Mouse (Mus musculus): ENCODE measurements around the gene Prkar2b. TPM values are rescaled to one million over a fixed set of nuclear protein-coding genes. Genes with fewer than 3 reads are reported as not detected.

The Prkar2b gene
- total RNA-seq (2014; rRNA removed) (124 and 163 TPM in 2 replicates), polyA plus RNA-seq (2015; fragmentation: Nextera tagmentation; extraction: Ambion mirVana) (97.3 and 102 TPM in 2 replicates)

- TF ChIP-seq CTCF (IDR thresholded peaks at IDR 0.05; ENCODE audit: low read depth), result no peak
Measured at GRCm38 (mm10) chr12:32061090-32061930, at the start of gene Prkar2b. Gene Prkar2b (minus strand): TSS chr12:32061296.

GRCm38 (mm10) chr12:32109201-32109600 is 48.1 kb upstream of the Prkar2b start:
- Histone ChIP-seq H3K27me3 (ENCODE audit: insufficient read depth, low read length) (no peaks in the 10 kb centered on the region), H3K27ac (no peak overlapping the region), H3K9ac (replicated peaks; ENCODE audit: low read length) (no peak overlapping the region), H3K36me3 (ENCODE audit: insufficient read depth, low read length) (no peaks in the 10 kb centered on the region), H3K4me2 (ENCODE audit: low read depth, low read length) (no peak overlapping the region), H3K4me3 (ENCODE audit: low read length) (no peak overlapping the region), H3K9me3 (ENCODE audit: low read length) (no peaks in the 10 kb centered on the region), H3K4me1 (ENCODE audit: insufficient read depth, low read length) (no peaks in the 10 kb centered on the region)
- DNase-seq (ENCODE audit: low spot score), result no peak
- 80% methylated on average over 8 of the region's 8 CpGs for WGBS
- ATAC-seq, result no peak
- no peak for TF ChIP-seq CTCF (IDR thresholded peaks at IDR 0.05; ENCODE audit: low read depth)

More at GRCm38 (mm10) chr12:32061090-32061930, at the start of gene Prkar2b:
- Histone ChIP-seq H3K9me3 (ENCODE audit: low read length) (no peaks in the 10 kb centered on the region), H3K9ac (replicated peaks; ENCODE audit: low read length) (peak within 1 kb of the TSS; percentile 92), H3K27me3 (ENCODE audit: insufficient read depth, low read length) (no peaks in the 10 kb centered on the region), H3K4me2 (ENCODE audit: low read depth, low read length) (peak within 1 kb of the TSS; percentile 80), H3K4me1 (ENCODE audit: insufficient read depth, low read length) (peaks cover 4% of the 10 kb centered on the region; the same call in 1 of the 2 replicates), H3K4me3 (ENCODE audit: low read length) (peak within 1 kb of the TSS; percentile 61), H3K27ac (peak within 1 kb of the TSS; percentile 97), H3K36me3 (ENCODE audit: insufficient read depth, low read length) (no peaks in the 10 kb centered on the region)
- 1% methylated on average over 51 of the region's 64 CpGs for WGBS
- DNase-seq (ENCODE audit: low spot score), result peak; percentile 96
- ATAC-seq, result peak; percentile 94

GRCm38 (mm10) chr12:32104955-32105521 is 43.9 kb upstream of the Prkar2b start:
- Histone ChIP-seq H3K27me3 (ENCODE audit: insufficient read depth, low read length) (no peaks in the 10 kb centered on the region), H3K9ac (replicated peaks; ENCODE audit: low read length) (no peak overlapping the region), H3K27ac (no peak overlapping the region), H3K36me3 (ENCODE audit: insufficient read depth, low read length) (no peaks in the 10 kb centered on the region), H3K4me1 (ENCODE audit: insufficient read depth, low read length) (no peaks in the 10 kb centered on the region), H3K9me3 (ENCODE audit: low read length) (no peaks in the 10 kb centered on the region), H3K4me2 (ENCODE audit: low read depth, low read length) (no peak overlapping the region), H3K4me3 (ENCODE audit: low read length) (no peak overlapping the region)
- no peak for DNase-seq (ENCODE audit: low spot score)
- no peak for TF ChIP-seq CTCF (IDR thresholded peaks at IDR 0.05; ENCODE audit: low read depth)
- 84% methylated on average over 4 of the region's 4 CpGs for WGBS
- no peak for ATAC-seq

GRCm38 (mm10) chr12:32104451-32104862 is 43.4 kb upstream of the Prkar2b start:
- 89% methylated on average over 6 of the region's 6 CpGs for WGBS
- no peak for TF ChIP-seq CTCF (IDR thresholded peaks at IDR 0.05; ENCODE audit: low read depth)
- Histone ChIP-seq H3K4me2 (ENCODE audit: low read depth, low read length) (no peak overlapping the region), H3K9me3 (ENCODE audit: low read length) (no peaks in the 10 kb centered on the region), H3K9ac (replicated peaks; ENCODE audit: low read length) (no peak overlapping the region), H3K4me1 (ENCODE audit: insufficient read depth, low read length) (no peaks in the 10 kb centered on the region), H3K4me3 (ENCODE audit: low read length) (no peak overlapping the region), H3K36me3 (ENCODE audit: insufficient read depth, low read length) (no peaks in the 10 kb centered on the region), H3K27ac (no peak overlapping the region), H3K27me3 (ENCODE audit: insufficient read depth, low read length) (no peaks in the 10 kb centered on the region)
- DNase-seq (ENCODE audit: low spot score), result no peak
- ATAC-seq, result no peak

GRCm38 (mm10) chr12:32101306-32101705 is 40.2 kb upstream of the Prkar2b start:
- Histone ChIP-seq H3K36me3 (ENCODE audit: insufficient read depth, low read length) (no peaks in the 10 kb centered on the region), H3K4me1 (ENCODE audit: insufficient read depth, low read length) (no peaks in the 10 kb centered on the region), H3K9ac (replicated peaks; ENCODE audit: low read length) (no peak overlapping the region), H3K9me3 (ENCODE audit: low read length) (no peaks in the 10 kb centered on the region), H3K27me3 (ENCODE audit: insufficient read depth, low read length) (no peaks in the 10 kb centered on the region), H3K4me2 (ENCODE audit: low read depth, low read length) (no peak overlapping the region), H3K4me3 (ENCODE audit: low read length) (no peak overlapping the region), H3K27ac (no peak overlapping the region)
- TF ChIP-seq CTCF (IDR thresholded peaks at IDR 0.05; ENCODE audit: low read depth), result no peak
- no peak for DNase-seq (ENCODE audit: low spot score)
- 92% methylated on average over 4 of the region's 4 CpGs for WGBS
- no peak for ATAC-seq

- H3K4me3 ChIP-seq (ENCODE audit: low read length), result no peak overlapping the region
- 81% methylated on average over 4 of the region's 4 CpGs for WGBS
- H3K4me2 ChIP-seq (ENCODE audit: low read depth, low read length), result no peak overlapping the region
- no peaks in the 10 kb centered on the region for H3K27me3 ChIP-seq (ENCODE audit: insufficient read depth, low read length)
- no peaks in the 10 kb centered on the region for H3K9me3 ChIP-seq (ENCODE audit: low read length)
- H3K36me3 ChIP-seq (ENCODE audit: insufficient read depth, low read length), result no peaks in the 10 kb centered on the region
- no peak for TF ChIP-seq CTCF (IDR thresholded peaks at IDR 0.05; ENCODE audit: low read depth)
- ATAC-seq (no peak), DNase-seq (ENCODE audit: low spot score) (no peak)
- no peak overlapping the region for H3K27ac ChIP-seq
- no peaks in the 10 kb centered on the region for H3K4me1 ChIP-seq (ENCODE audit: insufficient read depth, low read length)
- H3K9ac ChIP-seq (replicated peaks; ENCODE audit: low read length), result no peak overlapping the region
Measured at GRCm38 (mm10) chr12:32099686-32100206, 38.6 kb upstream of the Prkar2b start.
